Mouse (Mus musculus): Measurements from ENCODE around the gene Dlgap4. TPM values are rescaled to one million over a fixed set of nuclear protein-coding genes. Genes with fewer than 3 reads are reported as not detected.
A peak's percentile ranks its signal among the peaks of the same experiment; 100 is the strongest.

Dlgap4 gene
- total and polyA plus RNA-seq, 2 experiments from 2014 or later = 166 to 173 TPM

- no peak for ATAC-seq
- Histone ChIP-seq H3K4me1 (ENCODE audit: insufficient read depth, low read length) (0 out of 2 replicates have a peak, but pooled peaks cover 6% of the 10 kb centered on the region), H3K36me3 (ENCODE audit: insufficient read depth, low read length) (no peaks in the 10 kb centered on the region), H3K4me2 (ENCODE audit: low read depth, low read length) (no peak overlapping the region), H3K4me3 (ENCODE audit: low read length) (no peak overlapping the region), H3K9ac (replicated peaks; ENCODE audit: low read length) (no peak overlapping the region), H3K27me3 (ENCODE audit: insufficient read depth, low read length) (no peaks in the 10 kb centered on the region), H3K9me3 (ENCODE audit: low read length) (no peaks in the 10 kb centered on the region), H3K27ac (no peak overlapping the region)
- 86% methylated on average over 8 of the region's 8 CpGs for WGBS
- DNase-seq (ENCODE audit: low spot score) = no peak
- TF ChIP-seq CTCF (IDR thresholded peaks at IDR 0.05; ENCODE audit: low read depth) = no peak
Measured at GRCm38 (mm10) chr2:156778571-156778970, 165.1 kb downstream of the Dlgap4 start.

DNA sequence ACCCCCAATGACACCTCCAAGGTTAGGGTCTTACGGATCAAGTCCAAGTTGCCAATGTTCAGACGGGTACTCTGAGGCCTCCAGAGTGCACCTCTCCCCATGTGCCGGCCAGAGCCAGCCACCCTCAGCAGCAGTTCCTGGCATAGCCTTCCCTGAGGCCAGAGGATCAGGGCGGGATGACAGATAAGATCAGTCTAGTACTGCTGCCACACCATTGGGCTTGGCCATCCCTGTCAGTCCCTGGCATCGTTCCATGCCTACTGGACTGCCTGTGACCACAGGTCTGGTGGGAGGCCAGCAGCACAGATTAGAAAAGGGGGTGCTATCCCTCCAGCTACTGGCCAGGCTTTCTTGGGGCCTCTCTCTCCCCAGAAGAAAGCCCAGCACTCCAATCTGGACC lies 165.5 kb downstream of the Dlgap4 start:
- Histone ChIP-seq H3K4me3 (ENCODE audit: low read length) (no peak overlapping the region), H3K4me2 (ENCODE audit: low read depth, low read length) (no peak overlapping the region), H3K9me3 (ENCODE audit: low read length) (no peaks in the 10 kb centered on the region), H3K27ac (no peak overlapping the region), H3K4me1 (ENCODE audit: insufficient read depth, low read length) (0 out of 2 replicates have a peak, but pooled peaks cover 6% of the 10 kb centered on the region), H3K9ac (replicated peaks; ENCODE audit: low read length) (no peak overlapping the region), H3K36me3 (ENCODE audit: insufficient read depth, low read length) (no peaks in the 10 kb centered on the region), H3K27me3 (ENCODE audit: insufficient read depth, low read length) (no peaks in the 10 kb centered on the region)
- WGBS = 74% methylated on average over 5 of the region's 5 CpGs
- no peak for TF ChIP-seq CTCF (IDR thresholded peaks at IDR 0.05; ENCODE audit: low read depth)
- DNase-seq (ENCODE audit: low spot score) (no peak), ATAC-seq (no peak)

DNA sequence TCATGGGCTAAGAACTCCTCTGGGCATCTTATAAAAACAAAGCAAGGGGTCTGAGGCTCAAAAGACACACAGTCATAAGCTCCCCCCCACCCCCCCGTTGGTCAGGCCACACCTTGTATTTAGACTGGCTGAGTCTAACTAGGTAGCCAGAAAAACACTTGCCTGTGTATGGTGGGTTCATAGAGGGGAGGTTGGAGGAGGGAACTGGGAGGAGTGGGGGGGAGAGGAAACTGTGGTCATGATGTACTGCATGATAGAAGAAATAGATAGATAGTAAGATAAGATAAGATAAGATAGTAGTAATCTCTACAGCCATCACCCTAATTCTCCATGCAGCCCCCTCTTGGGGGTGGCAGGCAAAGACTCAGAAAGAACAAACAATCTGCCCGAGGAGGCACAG lies 166.0 kb downstream of the Dlgap4 start:
- H3K27ac ChIP-seq = no peak overlapping the region
- ATAC-seq (no peak), DNase-seq (ENCODE audit: low spot score) (no peak)
- 0 out of 2 replicates have a peak, but pooled peaks cover 5% of the 10 kb centered on the region for H3K4me1 ChIP-seq (ENCODE audit: insufficient read depth, low read length)
- 56% methylated on average over 2 of the region's 2 CpGs for WGBS
- no peak overlapping the region for H3K4me2 ChIP-seq (ENCODE audit: low read depth, low read length)
- H3K36me3 ChIP-seq (ENCODE audit: insufficient read depth, low read length) = no peaks in the 10 kb centered on the region
- H3K9ac ChIP-seq (replicated peaks; ENCODE audit: low read length) = no peak overlapping the region
- no peaks in the 10 kb centered on the region for H3K9me3 ChIP-seq (ENCODE audit: low read length)
- no peak for TF ChIP-seq CTCF (IDR thresholded peaks at IDR 0.05; ENCODE audit: low read depth)
- no peak overlapping the region for H3K4me3 ChIP-seq (ENCODE audit: low read length)
- H3K27me3 ChIP-seq (ENCODE audit: insufficient read depth, low read length) = no peaks in the 10 kb centered on the region

- no peak overlapping the region for H3K4me3 ChIP-seq (ENCODE audit: low read length)
- DNase-seq (ENCODE audit: low spot score) (no peak), ATAC-seq (no peak)
- H3K27me3 ChIP-seq (ENCODE audit: insufficient read depth, low read length) = no peaks in the 10 kb centered on the region
- H3K36me3 ChIP-seq (ENCODE audit: insufficient read depth, low read length) = no peaks in the 10 kb centered on the region
- no peak overlapping the region for H3K4me2 ChIP-seq (ENCODE audit: low read depth, low read length)
- no peaks in the 10 kb centered on the region for H3K9me3 ChIP-seq (ENCODE audit: low read length)
- TF ChIP-seq CTCF (IDR thresholded peaks at IDR 0.05; ENCODE audit: low read depth) = no peak
- no peaks in the 10 kb centered on the region for H3K4me1 ChIP-seq (ENCODE audit: insufficient read depth, low read length)
- 73% methylated on average over 9 of the region's 9 CpGs for WGBS
- no peak overlapping the region for H3K27ac ChIP-seq
- H3K9ac ChIP-seq (replicated peaks; ENCODE audit: low read length) = no peak overlapping the region
Measured at GRCm38 (mm10) chr2:156780129-156780528, 166.6 kb downstream of the Dlgap4 start.

GRCm38 (mm10) chr2:156780752-156781151 lies 167.2 kb downstream of the Dlgap4 start:
- Histone ChIP-seq H3K9ac (replicated peaks; ENCODE audit: low read length) (no peak overlapping the region), H3K9me3 (ENCODE audit: low read length) (no peaks in the 10 kb centered on the region), H3K4me1 (ENCODE audit: insufficient read depth, low read length) (no peaks in the 10 kb centered on the region), H3K4me2 (ENCODE audit: low read depth, low read length) (no peak overlapping the region; the same call in 1 of the 2 replicates), H3K36me3 (ENCODE audit: insufficient read depth, low read length) (no peaks in the 10 kb centered on the region), H3K4me3 (ENCODE audit: low read length) (no peak overlapping the region), H3K27ac (no peak overlapping the region), H3K27me3 (ENCODE audit: insufficient read depth, low read length) (no peaks in the 10 kb centered on the region)
- WGBS = 16% methylated on average over 17 of the region's 17 CpGs
- DNase-seq (ENCODE audit: low spot score) (no peak), ATAC-seq (0 out of 2 replicates have a peak, but pooled peaks have one; percentile 31)
- TF ChIP-seq CTCF (IDR thresholded peaks at IDR 0.05; ENCODE audit: low read depth) = no peak

- DNase-seq (ENCODE audit: low spot score) (no peak), ATAC-seq (no peak)
- H3K4me3 ChIP-seq (ENCODE audit: low read length) = no peak overlapping the region
- WGBS = 75% methylated on average over 4 of the region's 4 CpGs
- no peak overlapping the region for H3K9ac ChIP-seq (replicated peaks; ENCODE audit: low read length)
- no peaks in the 10 kb centered on the region for H3K9me3 ChIP-seq (ENCODE audit: low read length)
- H3K4me2 ChIP-seq (ENCODE audit: low read depth, low read length) = no peak overlapping the region
- TF ChIP-seq CTCF (IDR thresholded peaks at IDR 0.05; ENCODE audit: low read depth) = no peak
- no peaks in the 10 kb centered on the region for H3K27me3 ChIP-seq (ENCODE audit: insufficient read depth, low read length)
- H3K27ac ChIP-seq = no peak overlapping the region
- H3K4me1 ChIP-seq (ENCODE audit: insufficient read depth, low read length) = no peaks in the 10 kb centered on the region
- no peaks in the 10 kb centered on the region for H3K36me3 ChIP-seq (ENCODE audit: insufficient read depth, low read length)
Measured at GRCm38 (mm10) chr2:156781281-156781680, 167.8 kb downstream of the Dlgap4 start.

DNA sequence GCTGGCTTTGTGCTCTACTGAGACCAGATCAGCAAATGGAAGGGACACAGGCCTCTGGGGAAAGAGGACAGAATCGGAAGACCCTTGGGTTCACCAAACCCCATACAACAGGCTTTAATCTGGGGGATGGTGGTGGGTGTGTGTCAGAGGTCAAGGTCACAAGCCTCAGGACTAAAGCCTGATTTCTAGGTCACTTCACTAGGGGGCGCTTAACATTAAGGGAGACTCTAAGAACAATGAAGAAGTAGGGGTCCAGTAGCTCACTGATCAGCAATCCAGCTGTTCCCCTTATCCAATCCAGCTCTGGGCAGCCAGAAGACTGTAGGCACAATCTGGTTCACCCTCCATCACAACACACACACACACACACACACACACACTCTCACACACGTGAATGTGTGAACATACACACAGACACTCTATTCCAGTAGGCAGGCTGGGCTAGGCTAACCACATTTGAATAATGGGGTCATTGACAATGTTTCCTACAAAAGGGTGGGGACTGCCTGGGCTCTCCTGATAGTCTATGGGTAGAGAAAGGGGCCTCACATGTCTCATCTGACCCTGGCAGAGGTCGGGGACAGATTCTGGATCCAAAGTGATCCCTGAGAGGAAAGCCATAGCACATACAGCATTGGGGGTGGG lies 168.5 kb downstream of the Dlgap4 start:
- H3K9me3 ChIP-seq (ENCODE audit: low read length) = no peaks in the 10 kb centered on the region
- 72% methylated on average over 4 of the region's 4 CpGs for WGBS
- no peaks in the 10 kb centered on the region for H3K27me3 ChIP-seq (ENCODE audit: insufficient read depth, low read length)
- no peak overlapping the region for H3K4me2 ChIP-seq (ENCODE audit: low read depth, low read length)
- no peaks in the 10 kb centered on the region for H3K36me3 ChIP-seq (ENCODE audit: insufficient read depth, low read length)
- H3K27ac ChIP-seq = no peak overlapping the region
- no peaks in the 10 kb centered on the region for H3K4me1 ChIP-seq (ENCODE audit: insufficient read depth, low read length)
- DNase-seq (ENCODE audit: low spot score) (no peak), ATAC-seq (no peak)
- no peak overlapping the region for H3K4me3 ChIP-seq (ENCODE audit: low read length)
- H3K9ac ChIP-seq (replicated peaks; ENCODE audit: low read length) = no peak overlapping the region
- TF ChIP-seq CTCF (IDR thresholded peaks at IDR 0.05; ENCODE audit: low read depth) = no peak
